In genomic region chr2:157479858-157480568, GRCm38 (mm10) we compare ENCODE assay signal across 8 mouse cellular contexts.
DNase-seq lines count a peak whose midpoint lies in the region; ATAC-seq and TF ChIP-seq lines count a peak whose summit lies in the region.

No protein-coding gene starts in this region.

- peak; percentile 21 for TF ChIP-seq CTCF in E14TG2a.4 (conservative IDR thresholded peaks at IDR 0.05; ENCODE audit: low read length)
- TF ChIP-seq CTCF in thymus, adult 2 months (IDR thresholded peaks at IDR 0.05; ENCODE audit: borderline replicate concordance, control insufficient read depth, extremely low read depth, insufficient read depth, low read length, poor library complexity), result no peak

- ATAC-seq in hindbrain, embryonic 11.5 days (ENCODE audit: low FRiP score), result no peak
- ATAC-seq in midbrain, embryonic 13.5 days, result peak; percentile 9; the same call in 1 of the 2 replicates

- no peak overlapping the region for H3K4me3 ChIP-seq in E14TG2a.4 (replicated peaks; ENCODE audit: low read length)
- no peak overlapping the region for H3K4me3 ChIP-seq in embryonic facial prominence, embryonic 10.5 days
- H3K4me3 ChIP-seq in hindbrain, embryonic 11.5 days (ENCODE audit: low read depth, low read length), result no peak overlapping the region
- H3K4me3 ChIP-seq in limb, embryonic 10.5 days, result no peak overlapping the region
- H3K4me3 ChIP-seq in midbrain, embryonic 13.5 days (replicated peaks), result no peak overlapping the region
- no peak overlapping the region for H3K4me3 ChIP-seq in thymus, adult 2 months (ENCODE audit: control insufficient read depth, insufficient read depth, low read length)

- H3K27me3 ChIP-seq in E14TG2a.4 (ENCODE audit: insufficient read depth, low read length), result peaks cover 16% of the 10 kb centered on the region; the same call in 1 of the 2 replicates
- no peaks in the 10 kb centered on the region for H3K27me3 ChIP-seq in embryonic facial prominence, embryonic 10.5 days (replicated peaks; ENCODE audit: low read depth, poor library complexity, severe bottlenecking)
- H3K27me3 ChIP-seq in hindbrain, embryonic 11.5 days (ENCODE audit: control insufficient read depth, insufficient read depth, low read length), result no peaks in the 10 kb centered on the region
- no peaks in the 10 kb centered on the region for H3K27me3 ChIP-seq in limb, embryonic 10.5 days (ENCODE audit: low read depth, poor library complexity, severe bottlenecking)
- no peaks in the 10 kb centered on the region for H3K27me3 ChIP-seq in midbrain, embryonic 13.5 days
- H3K27me3 ChIP-seq in thymus, adult 2 months (ENCODE audit: control insufficient read depth, insufficient read depth, low read length), result no peaks in the 10 kb centered on the region

- no peak overlapping the region; the same call in 1 of the 2 replicates for H3K9ac ChIP-seq in hindbrain, embryonic 11.5 days (ENCODE audit: low read depth, low read length)
- H3K9ac ChIP-seq in midbrain, embryonic 13.5 days (replicated peaks), result no peak overlapping the region; the same call in 1 of the 2 replicates

- H3K27ac ChIP-seq in embryonic facial prominence, embryonic 10.5 days (replicated peaks), result peak overlapping the region; percentile 79
- H3K27ac ChIP-seq in hindbrain, embryonic 11.5 days (ENCODE audit: low read depth, low read length), result no peak overlapping the region
- H3K27ac ChIP-seq in limb, embryonic 10.5 days, result peak overlapping the region; percentile 73
- peak overlapping the region; percentile 44; the same call in 1 of the 2 replicates for H3K27ac ChIP-seq in midbrain, embryonic 13.5 days
- no peak overlapping the region for H3K27ac ChIP-seq in thymus, adult 2 months (ENCODE audit: control insufficient read depth, insufficient read depth, low read length)

- no peak for TF ChIP-seq POLR2A in thymus, adult 2 months (IDR thresholded peaks at IDR 0.05; ENCODE audit: control insufficient read depth, extremely low read depth, insufficient read depth, low read length, poor library complexity)

- 51% methylated on average over 15 of the region's 15 CpGs for WGBS in embryonic facial prominence, embryonic 10.5 days
- 52% methylated on average over 15 of the region's 15 CpGs for WGBS in hindbrain, embryonic 11.5 days
- 53% methylated on average over 15 of the region's 15 CpGs for WGBS in limb, embryonic 10.5 days
- WGBS in midbrain, embryonic 13.5 days, result 59% methylated on average over 15 of the region's 15 CpGs
- WGBS in thymus, adult 2 months, result 51% methylated on average over 15 of the region's 15 CpGs

- H3K4me2 ChIP-seq in hindbrain, embryonic 11.5 days (replicated peaks; ENCODE audit: low read depth, low read length), result no peak overlapping the region
- H3K4me2 ChIP-seq in midbrain, embryonic 13.5 days (replicated peaks), result no peak overlapping the region

- H3K9me3 ChIP-seq in E14TG2a.4 (ENCODE audit: low read length), result no peaks in the 10 kb centered on the region
- H3K9me3 ChIP-seq in embryonic facial prominence, embryonic 10.5 days, result no peaks in the 10 kb centered on the region
- H3K9me3 ChIP-seq in hindbrain, embryonic 11.5 days (ENCODE audit: control insufficient read depth, low read length), result no peaks in the 10 kb centered on the region
- H3K9me3 ChIP-seq in limb, embryonic 10.5 days (replicated peaks), result no peaks in the 10 kb centered on the region
- no peaks in the 10 kb centered on the region for H3K9me3 ChIP-seq in midbrain, embryonic 13.5 days

- H3K4me1 ChIP-seq in E14TG2a.4 (replicated peaks; ENCODE audit: low read depth, low read length), result peaks cover 53% of the 10 kb centered on the region
- peaks cover 91% of the 10 kb centered on the region for H3K4me1 ChIP-seq in embryonic facial prominence, embryonic 10.5 days
- peaks cover 33% of the 10 kb centered on the region for H3K4me1 ChIP-seq in hindbrain, embryonic 11.5 days (replicated peaks; ENCODE audit: control insufficient read depth, insufficient read depth, low read length)
- peaks cover 89% of the 10 kb centered on the region for H3K4me1 ChIP-seq in limb, embryonic 10.5 days
- peaks cover 78% of the 10 kb centered on the region for H3K4me1 ChIP-seq in midbrain, embryonic 13.5 days (replicated peaks)
- no peaks in the 10 kb centered on the region for H3K4me1 ChIP-seq in thymus, adult 2 months (replicated peaks; ENCODE audit: control insufficient read depth, insufficient read depth, low read length)

- DNase-seq in adipocyte (ENCODE audit: low spot score), result peak; percentile 53
- peak; percentile 57 for DNase-seq in embryonic facial prominence, embryonic 10.5 days (ENCODE audit: low spot score)
- peak; percentile 71 for DNase-seq in hindbrain, embryonic 11.5 days (ENCODE audit: low spot score)
- peak; percentile 73 for DNase-seq in limb, embryonic 10.5 days (ENCODE audit: low spot score)
- DNase-seq in urinary bladder, postnatal 10 days (ENCODE audit: low spot score), result no peak
- DNase-seq in thymus, adult 2 months, result no peak

- H3K36me3 ChIP-seq in E14TG2a.4 (ENCODE audit: insufficient read depth, low read length), result no peaks in the 10 kb centered on the region
- H3K36me3 ChIP-seq in embryonic facial prominence, embryonic 10.5 days (replicated peaks), result no peaks in the 10 kb centered on the region
- no peaks in the 10 kb centered on the region for H3K36me3 ChIP-seq in hindbrain, embryonic 11.5 days (ENCODE audit: control insufficient read depth, insufficient read depth, low read length)
- no peaks in the 10 kb centered on the region for H3K36me3 ChIP-seq in limb, embryonic 10.5 days
- no peaks in the 10 kb centered on the region for H3K36me3 ChIP-seq in midbrain, embryonic 13.5 days
- H3K36me3 ChIP-seq in thymus, adult 2 months (ENCODE audit: control insufficient read depth, insufficient read depth, low read length), result no peaks in the 10 kb centered on the region

Comparison
In these comparisons a context has a peak if more than half of its experiments do, and no peak if none do; other contexts are left out.
1. DNase-seq: peak in adipocyte (single experiment), embryonic facial prominence, embryonic 10.5 days (single experiment), hindbrain, embryonic 11.5 days (single experiment) and limb, embryonic 10.5 days (single experiment); none in urinary bladder, postnatal 10 days (single experiment) and thymus, adult 2 months (single experiment).
2. H3K27ac ChIP-seq: peak in embryonic facial prominence, embryonic 10.5 days (single experiment), limb, embryonic 10.5 days (single experiment) and midbrain, embryonic 13.5 days (single experiment); none in hindbrain, embryonic 11.5 days (single experiment) and thymus, adult 2 months (single experiment).